Mouse (Mus musculus) liver, embryonic 13.5 days (tissue): ENCODE data around the gene Lactbl1. TPM values are rescaled to one million over a fixed set of nuclear protein-coding genes. Genes with fewer than 3 reads are reported as not detected.

Experiments
- ATAC-seq: fragments of 200-750 bp; cut with Nextera tagmentation; 2 replicates; pipeline ENCODE4 v1.8.0; 2017; ENCODE audit warnings: low read depth, mild to moderate bottlenecking, moderate number of reproducible peaks, moderate library complexity
- DNase-seq: peaks from one replicate; pipeline ENCODE4 v3.0.0; 2022
- H3K27ac ChIP-seq: fragments of 300-500 bp; sonication (generic); 2 replicates; pipeline ENCODE4 v1.5.1; 2015; ENCODE audit warnings: moderate library complexity, mild to moderate bottlenecking, inconsistent platforms
- H3K27me3 ChIP-seq: fragments of 300-500 bp; sonication (generic); 2 replicates; pipeline ENCODE4 v1.6.1; 2015; ENCODE audit warnings: mild to moderate bottlenecking, inconsistent platforms
- H3K36me3 ChIP-seq: fragments of 300-500 bp; sonication (generic); 2 replicates; pipeline ENCODE4 v1.6.1; 2015; ENCODE audit warnings: mild to moderate bottlenecking, inconsistent platforms
- H3K4me1 ChIP-seq: fragments of 300-500 bp; sonication (generic); replicated peaks from 2 replicates; pipeline ENCODE4 v1.6.1; 2015; ENCODE audit warnings: inconsistent platforms
- H3K4me2 ChIP-seq: fragments of 300-500 bp; sonication (generic); 2 replicates; pipeline ENCODE4 v1.6.1; 2015; ENCODE audit warnings: inconsistent platforms, mild to moderate bottlenecking, moderate library complexity
- H3K4me3 ChIP-seq: fragments of 300-500 bp; sonication (generic); replicated peaks from 2 replicates; pipeline ENCODE4 v1.5.1; 2015; ENCODE audit warnings: mild to moderate bottlenecking, inconsistent platforms
- H3K9ac ChIP-seq: fragments of 300-500 bp; sonication (generic); 2 replicates; pipeline ENCODE4 v1.6.1; 2015; ENCODE audit warnings: mild to moderate bottlenecking, inconsistent platforms
- H3K9me3 ChIP-seq: fragments of 300-500 bp; sonication (generic); replicated peaks from 2 replicates; pipeline ENCODE4 v1.6.1; 2016; ENCODE audit warnings: inconsistent platforms
- WGBS: fragments of 180-500 bp; shearing (Covaris S2); methylation state at CpG from one replicate; pipeline ENCODE4 v1.1.7; 2015; ENCODE audit not compliant: insufficient replicate concordance; 5-methylcytosine and 5-hydroxymethylcytosine counted together
- polyA plus RNA-seq: library from polyadenylated mRNA; unstranded; fragments of >200 nt; fragmentation: Nextera tagmentation; extraction: Ambion mirVana; gene quantifications from 2 replicates; pipeline ENCODE4 v1.2.1, GENCODE M21; 2015

Lactbl1 gene
- polyA plus RNA-seq, 1 experiment from 2014 or later = not detected

DNA sequence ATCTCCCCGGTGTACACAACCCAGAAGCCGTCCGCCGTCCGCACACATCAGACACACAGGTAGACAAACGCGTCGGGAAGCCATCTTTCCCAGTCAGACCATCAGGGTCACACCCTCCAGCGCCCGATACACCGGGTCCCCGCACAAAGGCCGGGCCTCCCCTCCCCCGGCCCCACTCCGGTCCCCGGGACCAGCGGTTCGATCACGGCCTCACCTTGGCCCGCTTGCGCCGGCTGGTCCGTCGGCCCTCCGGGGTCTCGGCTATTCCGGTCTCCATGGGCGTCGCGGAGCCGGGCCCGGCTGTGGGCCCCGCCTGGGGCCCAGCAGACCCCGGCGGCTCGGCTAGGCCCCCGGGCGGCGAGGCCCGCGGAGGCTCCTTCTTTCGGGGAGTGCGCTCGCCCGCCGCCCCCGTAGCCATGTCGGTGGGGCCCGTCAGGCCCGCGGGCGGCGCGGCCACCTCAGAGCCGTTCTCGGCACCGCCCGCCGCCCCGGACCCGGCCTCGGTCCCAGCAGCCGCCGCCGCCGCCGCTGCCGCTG lies 20.3 kb upstream of the Lactbl1 start:
- Histone ChIP-seq H3K27me3 (no peaks in the 10 kb centered on the region), H3K4me2 (peak overlapping the region; percentile 69), H3K4me3 (peak overlapping the region; percentile 96), H3K9me3 (no peaks in the 10 kb centered on the region), H3K4me1 (peaks cover 36% of the 10 kb centered on the region), H3K9ac (peak overlapping the region; percentile 99), H3K36me3 (no peaks in the 10 kb centered on the region), H3K27ac (peak overlapping the region; percentile 86)
- WGBS = under 1% methylated on average over 60 of the region's 68 CpGs
- DNase-seq (peak; percentile 42), ATAC-seq (peak; percentile 71)

- DNase-seq = peak; percentile 91
- WGBS = under 1% methylated on average over 45 of the region's 45 CpGs
- ATAC-seq = peak; percentile 85
- no peaks in the 10 kb centered on the region for H3K36me3 ChIP-seq
- H3K27me3 ChIP-seq = no peaks in the 10 kb centered on the region
- H3K9me3 ChIP-seq = no peaks in the 10 kb centered on the region
- H3K4me3 ChIP-seq = peak within 1 kb of the TSS; percentile 96
- peaks cover 34% of the 10 kb centered on the region for H3K4me1 ChIP-seq
- H3K27ac ChIP-seq = peak within 1 kb of the TSS; percentile 86
- H3K9ac ChIP-seq = peak within 1 kb of the TSS; percentile 99
- peak within 1 kb of the TSS; percentile 69 for H3K4me2 ChIP-seq
These were observed 19.9 kb upstream of the Lactbl1 start, which contains the start of gene Kdm1a for GRCm38 (mm10) chr4:136602568-136602967. Gene Kdm1a (minus strand): TSS chr4:136602723.

DNA sequence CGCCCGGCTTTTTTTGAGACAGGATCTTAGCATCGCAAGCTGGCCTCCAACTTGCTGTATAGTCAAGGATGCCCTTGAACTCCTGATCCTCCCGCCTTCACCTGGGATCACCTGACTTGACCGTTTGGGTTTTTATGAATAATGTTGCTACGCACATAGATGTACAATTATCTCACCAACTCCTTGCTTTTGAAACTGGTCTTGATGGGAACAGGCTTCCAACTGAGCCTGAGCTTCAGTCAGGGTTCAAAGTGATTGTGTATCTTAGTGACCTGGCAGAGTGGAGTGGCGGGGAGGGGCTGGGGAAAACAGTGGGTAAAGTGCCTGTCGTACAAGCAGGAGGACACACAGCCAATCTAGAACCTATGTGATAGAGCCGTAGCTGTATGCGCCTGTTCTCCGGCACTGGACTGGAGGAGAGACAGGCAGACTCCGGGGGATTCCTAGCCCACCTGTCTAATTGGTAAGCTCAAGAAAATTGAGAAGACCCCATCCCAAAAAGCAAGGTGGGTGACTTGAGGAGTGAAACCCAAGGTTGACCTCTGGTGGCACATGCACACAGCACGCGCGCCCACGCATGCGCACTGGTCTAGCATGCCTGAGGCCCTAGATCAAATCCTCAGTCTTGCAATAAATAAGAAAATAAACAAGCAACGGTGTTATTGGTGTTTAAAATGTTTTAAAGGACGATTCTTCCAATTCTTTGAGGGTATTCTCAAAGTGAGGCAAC lies 16.5 kb upstream of the Lactbl1 start:
- H3K4me2 ChIP-seq = no peak overlapping the region
- no peaks in the 10 kb centered on the region for H3K36me3 ChIP-seq
- peaks cover 13% of the 10 kb centered on the region for H3K4me1 ChIP-seq
- no peak for DNase-seq
- H3K9ac ChIP-seq = no peak overlapping the region
- H3K4me3 ChIP-seq = no peak overlapping the region
- H3K27me3 ChIP-seq = no peaks in the 10 kb centered on the region
- H3K27ac ChIP-seq = no peak overlapping the region
- ATAC-seq = no peak
- H3K9me3 ChIP-seq = no peaks in the 10 kb centered on the region
- WGBS = 84% methylated on average over 19 of the region's 19 CpGs

DNA sequence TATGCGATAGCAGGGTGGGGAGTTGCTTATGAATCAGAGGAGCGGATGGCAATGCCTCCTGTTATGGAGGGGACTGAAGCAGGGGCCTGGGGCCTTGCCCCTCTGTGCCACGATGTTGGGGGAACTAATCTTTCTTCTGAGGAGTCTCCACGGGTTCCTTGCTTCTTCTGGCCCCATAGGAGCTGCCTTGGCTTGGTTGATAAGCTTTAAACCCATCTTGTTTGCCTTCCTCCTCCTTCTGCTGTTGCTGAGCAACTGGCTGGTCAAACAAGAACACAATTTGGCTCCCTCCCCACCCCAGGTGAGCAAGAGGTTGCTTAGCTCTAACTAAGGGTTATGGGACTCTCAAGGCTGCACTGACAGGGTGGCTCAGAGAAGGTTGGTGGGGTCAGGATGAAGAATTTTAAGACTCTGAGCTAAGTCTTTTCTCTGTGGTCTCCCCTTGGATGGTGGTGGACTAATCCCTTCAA lies 12.0 kb upstream of the Lactbl1 start, which contains the start of gene Tex46:
Gene Tex46, plus strand, starts transcription at position 51 of the 470 bp plus-strand sequence.
- DNase-seq (no peak), ATAC-seq (no peak)
- Histone ChIP-seq H3K9me3 (no peaks in the 10 kb centered on the region), H3K4me2 (no peak within 1 kb of the TSS), H3K4me3 (no peak within 1 kb of the TSS), H3K27me3 (no peaks in the 10 kb centered on the region), H3K4me1 (no peaks in the 10 kb centered on the region), H3K36me3 (no peaks in the 10 kb centered on the region), H3K9ac (no peak within 1 kb of the TSS), H3K27ac (no peak within 1 kb of the TSS)
- WGBS = 48% methylated on average over 4 of the region's 4 CpGs

- ATAC-seq (no peak), DNase-seq (no peak)
- Histone ChIP-seq H3K36me3 (no peaks in the 10 kb centered on the region), H3K9ac (no peak overlapping the region), H3K9me3 (no peaks in the 10 kb centered on the region), H3K4me1 (no peaks in the 10 kb centered on the region), H3K4me2 (no peak overlapping the region), H3K27me3 (no peaks in the 10 kb centered on the region), H3K4me3 (no peak overlapping the region), H3K27ac (no peak overlapping the region)
- 53% methylated on average over 7 of the region's 7 CpGs for WGBS
These were observed 8.8 kb upstream of the Lactbl1 start for GRCm38 (mm10) chr4:136613657-136614056.

- WGBS = 4% methylated on average over 1 of the region's 1 CpGs
These were observed 1.1 kb upstream of the Lactbl1 start for GRCm38 (mm10) chr4:136621336-136621735.

GRCm38 (mm10) chr4:136621956-136622355 lies 465 bp upstream of the Lactbl1 start:
- Histone ChIP-seq H3K4me2 (no peak overlapping the region), H3K36me3 (no peaks in the 10 kb centered on the region), H3K4me1 (no peaks in the 10 kb centered on the region), H3K27me3 (no peaks in the 10 kb centered on the region), H3K9ac (no peak overlapping the region), H3K4me3 (no peak overlapping the region), H3K9me3 (no peaks in the 10 kb centered on the region), H3K27ac (no peak overlapping the region)
- WGBS = 47% methylated on average over 5 of the region's 5 CpGs
- DNase-seq = no peak
- ATAC-seq = no peak

More at GRCm38 (mm10) chr4:136621336-136621735, 1.1 kb upstream of the Lactbl1 start:
- DNase-seq = no peak
- Histone ChIP-seq H3K36me3 (no peaks in the 10 kb centered on the region), H3K9me3 (no peaks in the 10 kb centered on the region), H3K4me3 (no peak overlapping the region), H3K27ac (no peak overlapping the region), H3K4me1 (no peaks in the 10 kb centered on the region), H3K4me2 (no peak overlapping the region), H3K9ac (no peak overlapping the region), H3K27me3 (no peaks in the 10 kb centered on the region)
- no peak for ATAC-seq

DNA sequence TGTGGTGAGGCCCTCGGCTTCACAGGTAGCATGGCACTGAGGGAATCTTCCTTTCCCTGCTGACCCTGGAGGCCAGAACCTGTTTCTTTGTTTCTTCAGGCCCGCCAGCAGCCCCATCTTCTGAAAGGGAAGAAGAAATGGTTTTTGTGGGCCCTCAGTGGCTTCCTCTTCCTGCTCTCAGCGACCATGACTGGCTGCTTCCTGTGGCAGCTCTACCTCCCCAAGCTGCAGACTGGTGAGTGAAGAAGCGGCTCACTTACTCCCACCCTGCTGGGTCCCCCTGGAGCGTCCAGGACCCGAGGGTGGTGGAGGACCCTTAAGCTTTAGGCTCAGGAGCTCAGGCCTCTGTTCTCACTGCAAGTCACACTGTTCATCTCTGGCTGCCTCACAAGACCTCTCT lies 4.2 kb downstream of the Lactbl1 start:
- H3K27me3 ChIP-seq = no peaks in the 10 kb centered on the region
- 20% methylated on average over 6 of the region's 6 CpGs for WGBS
- no peak overlapping the region for H3K9ac ChIP-seq
- ATAC-seq (no peak), DNase-seq (no peak)
- no peak overlapping the region for H3K4me2 ChIP-seq
- H3K9me3 ChIP-seq = no peaks in the 10 kb centered on the region
- H3K4me3 ChIP-seq = no peak overlapping the region
- no peak overlapping the region for H3K27ac ChIP-seq
- H3K4me1 ChIP-seq = no peaks in the 10 kb centered on the region
- H3K36me3 ChIP-seq = no peaks in the 10 kb centered on the region

GRCm38 (mm10) chr4:136631237-136631994 lies 9.0 kb downstream of the Lactbl1 start:
- Histone ChIP-seq H3K4me3 (no peak overlapping the region), H3K36me3 (no peaks in the 10 kb centered on the region), H3K4me1 (no peaks in the 10 kb centered on the region), H3K27me3 (peaks cover 3% of the 10 kb centered on the region), H3K27ac (no peak overlapping the region), H3K9me3 (no peaks in the 10 kb centered on the region), H3K4me2 (no peak overlapping the region), H3K9ac (no peak overlapping the region)
- DNase-seq = no peak
- WGBS = 84% methylated on average over 11 of the region's 11 CpGs
- ATAC-seq = no peak

DNA sequence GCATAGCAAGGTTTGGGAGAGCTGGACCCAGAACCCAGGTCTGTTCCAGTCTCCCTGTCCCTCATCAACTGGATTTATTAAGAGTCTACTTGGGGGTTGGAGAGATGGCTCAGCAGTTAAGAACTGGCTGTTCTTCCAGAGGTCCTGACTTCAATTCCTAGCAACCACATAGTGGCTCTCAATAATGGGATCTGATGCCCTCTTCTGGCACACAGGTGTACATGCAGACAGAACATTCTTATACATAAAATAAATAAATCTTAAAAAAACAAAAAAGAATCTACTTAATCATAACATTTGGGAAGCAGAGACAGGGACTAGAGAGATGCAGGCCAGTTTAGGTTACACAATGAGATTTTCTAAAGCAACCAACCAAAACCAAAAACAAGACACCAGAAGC lies 13.6 kb downstream of the Lactbl1 start:
- Histone ChIP-seq H3K27ac (no peak overlapping the region), H3K4me2 (no peak overlapping the region), H3K9ac (no peak overlapping the region), H3K36me3 (no peaks in the 10 kb centered on the region), H3K9me3 (no peaks in the 10 kb centered on the region), H3K27me3 (peaks cover 33% of the 10 kb centered on the region), H3K4me3 (no peak overlapping the region), H3K4me1 (peaks cover 9% of the 10 kb centered on the region)
- DNase-seq (no peak), ATAC-seq (no peak)

- Histone ChIP-seq H3K36me3 (no peaks in the 10 kb centered on the region), H3K4me2 (no peak overlapping the region), H3K4me1 (peaks cover 9% of the 10 kb centered on the region), H3K9me3 (no peaks in the 10 kb centered on the region), H3K27me3 (peaks cover 33% of the 10 kb centered on the region), H3K9ac (no peak overlapping the region), H3K4me3 (no peak overlapping the region), H3K27ac (no peak overlapping the region)
- WGBS = 40% methylated on average over 5 of the region's 5 CpGs
- no peak for ATAC-seq
- DNase-seq = no peak
These were observed 14.1 kb downstream of the Lactbl1 start for GRCm38 (mm10) chr4:136636511-136636910.
